Mouse (Mus musculus): ENCODE measurements around the gene Ctr9. TPM values are rescaled to one million over a fixed set of nuclear protein-coding genes. Genes with fewer than 3 reads are reported as not detected.

Ctr9 gene
- polyA plus RNA-seq, 1 experiment = 21.2 TPM

DNA sequence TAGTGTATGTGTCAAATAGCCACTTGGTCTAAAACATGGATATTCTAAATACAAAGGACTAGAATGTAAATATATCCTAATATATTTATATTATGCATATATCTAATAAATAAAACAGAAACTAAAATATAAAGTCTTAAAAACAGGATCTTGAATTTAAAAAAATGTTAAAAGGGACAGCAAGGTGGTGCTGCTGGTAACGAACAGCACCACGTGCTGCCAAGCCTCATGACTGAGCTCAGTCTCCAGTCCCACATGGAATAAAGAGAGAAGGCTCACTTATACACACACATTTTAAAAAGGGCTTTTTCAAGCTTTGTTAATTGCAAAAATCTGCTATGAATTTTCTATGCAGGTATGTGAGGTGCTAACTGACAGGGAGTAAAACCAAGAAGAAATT lies 55.7 kb downstream of the Ctr9 start:
- Histone ChIP-seq H3K4me3 (replicated peaks; ENCODE audit: control insufficient read depth, low read depth, low read length) (no peak overlapping the region), H3K4me1 (ENCODE audit: control insufficient read depth, insufficient read depth, low read length) (no peaks in the 10 kb centered on the region; the same call in 1 of the 2 replicates), H3K27ac (ENCODE audit: control insufficient read depth, insufficient read depth, low read depth, low read length, poor library complexity) (no peak overlapping the region)
- WGBS = 15% methylated on average over 2 of the region's 2 CpGs
- TF ChIP-seq CTCF (IDR thresholded peaks at IDR 0.05; ENCODE audit: control insufficient read depth, insufficient read depth, low read length) (no peak), POLR2A (IDR thresholded peaks at IDR 0.05; ENCODE audit: borderline replicate concordance, control insufficient read depth, low read depth, low read length) (no peak)

DNA sequence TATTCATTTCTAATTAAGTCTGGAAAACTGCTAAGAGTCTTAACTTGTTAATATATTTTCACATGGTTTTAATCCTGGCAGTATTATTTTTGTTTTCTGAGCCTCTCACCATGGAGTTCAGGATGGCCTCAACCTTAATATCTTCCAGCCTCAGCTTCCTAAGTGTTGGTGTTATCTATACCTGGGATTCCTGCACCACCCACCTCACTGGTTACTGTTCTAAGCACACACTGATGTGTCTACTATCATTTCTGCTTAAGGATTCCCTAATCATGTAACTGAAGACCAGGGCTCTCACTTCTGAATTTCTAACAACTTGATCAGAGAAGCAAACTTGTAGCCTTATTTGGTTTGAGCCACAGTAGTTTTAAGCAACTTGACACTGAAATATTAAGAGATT lies 56.4 kb downstream of the Ctr9 start:
- no peak overlapping the region for H3K4me3 ChIP-seq (replicated peaks; ENCODE audit: control insufficient read depth, low read depth, low read length)
- TF ChIP-seq CTCF (IDR thresholded peaks at IDR 0.05; ENCODE audit: control insufficient read depth, insufficient read depth, low read length) = no peak
- TF ChIP-seq POLR2A (IDR thresholded peaks at IDR 0.05; ENCODE audit: borderline replicate concordance, control insufficient read depth, low read depth, low read length) = no peak
- no peak overlapping the region for H3K27ac ChIP-seq (ENCODE audit: control insufficient read depth, insufficient read depth, low read depth, low read length, poor library complexity)
- no peaks in the 10 kb centered on the region; the same call in 1 of the 2 replicates for H3K4me1 ChIP-seq (ENCODE audit: control insufficient read depth, insufficient read depth, low read length)

DNA sequence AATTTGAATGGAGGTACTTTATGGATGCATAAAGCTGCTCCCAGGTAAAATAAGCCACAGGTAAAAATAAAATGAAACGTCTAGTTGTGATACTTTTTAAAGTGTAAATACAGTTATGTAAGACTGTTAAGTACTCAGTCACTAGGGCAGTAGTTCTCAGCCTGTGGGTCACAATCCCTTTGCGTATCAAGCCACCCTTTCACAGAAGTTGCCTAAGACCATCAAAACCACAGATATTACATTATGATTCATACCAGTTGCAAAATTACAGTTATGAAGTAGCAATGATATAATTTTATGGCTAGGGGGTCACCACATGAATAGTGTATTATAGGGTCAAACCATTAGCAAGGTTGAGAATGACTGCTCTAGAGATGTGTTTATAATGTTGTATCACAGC lies 66.4 kb downstream of the Ctr9 start:
- WGBS = 47% methylated on average over 2 of the region's 2 CpGs
- Histone ChIP-seq H3K4me1 (ENCODE audit: control insufficient read depth, insufficient read depth, low read length) (no peaks in the 10 kb centered on the region; the same call in 1 of the 2 replicates), H3K4me3 (replicated peaks; ENCODE audit: control insufficient read depth, low read depth, low read length) (no peak overlapping the region), H3K27ac (ENCODE audit: control insufficient read depth, insufficient read depth, low read depth, low read length, poor library complexity) (no peak overlapping the region)
- no peak for TF ChIP-seq POLR2A (IDR thresholded peaks at IDR 0.05; ENCODE audit: borderline replicate concordance, control insufficient read depth, low read depth, low read length)

DNA sequence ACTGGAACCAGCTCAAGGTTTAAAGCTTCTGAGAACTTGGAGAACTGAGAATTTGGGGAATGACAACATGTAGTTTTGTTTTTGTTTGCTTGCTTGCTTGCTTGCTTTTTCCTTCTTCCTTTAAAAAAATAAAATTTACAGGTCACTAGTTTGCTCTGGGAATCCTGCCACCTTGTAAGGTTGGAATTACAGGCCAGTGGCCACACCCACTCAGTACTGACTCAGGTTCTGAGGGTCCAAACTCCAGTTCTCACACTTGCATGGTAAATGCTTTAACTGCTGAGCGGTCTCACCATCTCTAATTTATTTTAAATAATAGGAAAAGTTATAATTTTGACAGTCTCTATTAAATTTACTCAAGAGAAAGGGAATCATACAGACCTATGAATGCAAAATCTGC lies 69.4 kb downstream of the Ctr9 start:
- Histone ChIP-seq H3K4me1 (ENCODE audit: control insufficient read depth, insufficient read depth, low read length) (no peaks in the 10 kb centered on the region; the same call in 1 of the 2 replicates), H3K27ac (ENCODE audit: control insufficient read depth, insufficient read depth, low read depth, low read length, poor library complexity) (no peak overlapping the region), H3K4me3 (replicated peaks; ENCODE audit: control insufficient read depth, low read depth, low read length) (no peak overlapping the region)
- no peak for TF ChIP-seq POLR2A (IDR thresholded peaks at IDR 0.05; ENCODE audit: borderline replicate concordance, control insufficient read depth, low read depth, low read length)
- no peak for TF ChIP-seq CTCF (IDR thresholded peaks at IDR 0.05; ENCODE audit: control insufficient read depth, insufficient read depth, low read length)
- 75% methylated on average over 1 of the region's 1 CpGs for WGBS

Other genes with a start within 250 kb of the Ctr9 start
- gene Rnf141, start 184.5 kb upstream of the Ctr9 start, polyA plus RNA-seq (2011; ENCODE audit: insufficient read depth, insufficient read length, low replicate concordance, missing spikeins) = 24.6 and 29.9 TPM in 2 replicates
- 4.1 TPM in 1 of 2 replicates, not detected in the other for gene Lyve1, start 165.7 kb upstream of the Ctr9 start, polyA plus RNA-seq (2011; ENCODE audit: insufficient read depth, insufficient read length, low replicate concordance, missing spikeins)
- gene Mrvi1, start 46.5 kb upstream of the Ctr9 start, polyA plus RNA-seq (2011; ENCODE audit: insufficient read depth, insufficient read length, low replicate concordance, missing spikeins) = 10.7 and 59.3 TPM in 2 replicates
- 184 and 239 TPM in 2 replicates for gene Eif4g2, start 54.1 kb downstream of the Ctr9 start, polyA plus RNA-seq (2011; ENCODE audit: insufficient read depth, insufficient read length, low replicate concordance, missing spikeins)

Measured in bone marrow, adult 2 months (tissue).